Mouse (Mus musculus) kidney, embryonic 15.5 days (tissue): ENCODE data around the gene Smad9. TPM values are rescaled to one million over a fixed set of nuclear protein-coding genes. Genes with fewer than 3 reads are reported as not detected.

Experiments
- ATAC-seq: fragments of 200-750 bp; cut with Nextera tagmentation; replicated peaks from 2 replicates; pipeline ENCODE4 v1.8.0; 2017; ENCODE audit warnings: moderate TSS enrichment; ENCODE audit not compliant: low FRiP score
- H3K27ac ChIP-seq: fragments of 300-500 bp; sonication (generic); 2 replicates; pipeline ENCODE4 v1.5.1; 2015; ENCODE audit warnings: mild to moderate bottlenecking, inconsistent platforms
- H3K27me3 ChIP-seq: fragments of 300-500 bp; sonication (generic); 2 replicates; pipeline ENCODE4 v1.6.1; 2015; ENCODE audit warnings: inconsistent platforms
- H3K36me3 ChIP-seq: fragments of 300-500 bp; sonication (generic); 2 replicates; pipeline ENCODE4 v1.6.1; 2015; ENCODE audit warnings: inconsistent platforms
- H3K4me1 ChIP-seq: fragments of 300-500 bp; sonication (generic); 2 replicates; pipeline ENCODE4 v1.6.1; 2015; ENCODE audit warnings: inconsistent platforms
- H3K4me2 ChIP-seq: fragments of 300-500 bp; sonication (generic); 2 replicates; pipeline ENCODE4 v1.6.1; 2015; ENCODE audit warnings: moderate library complexity, mild to moderate bottlenecking, inconsistent platforms
- H3K4me3 ChIP-seq: fragments of 300-500 bp; sonication (generic); replicated peaks from 2 replicates; pipeline ENCODE4 v1.5.1; 2015; ENCODE audit warnings: mild to moderate bottlenecking, inconsistent platforms
- H3K9ac ChIP-seq: fragments of 300-500 bp; sonication (generic); 2 replicates; pipeline ENCODE4 v1.6.1; 2015; ENCODE audit warnings: mild to moderate bottlenecking, inconsistent platforms
- H3K9me3 ChIP-seq: fragments of 300-500 bp; sonication (generic); replicated peaks from 2 replicates; pipeline ENCODE4 v1.6.1; 2016; ENCODE audit warnings: inconsistent platforms
- WGBS: fragments of 180-500 bp; shearing (Covaris S2); methylation state at CpG from one replicate; pipeline ENCODE4 v1.1.7; 2015; ENCODE audit warnings: mixed read lengths; 5-methylcytosine and 5-hydroxymethylcytosine counted together
- polyA plus RNA-seq: library from polyadenylated mRNA; unstranded; fragments of >200 nt; fragmentation: Nextera tagmentation; extraction: Ambion mirVana; gene quantifications from 2 replicates; pipeline ENCODE4 v1.2.1, GENCODE M21; 2015

Smad9 gene
- polyA plus RNA-seq, 1 experiment from 2014 or later, result 1.5 TPM

- WGBS, result under 1% methylated on average over 67 of the region's 84 CpGs
Measured at GRCm38 (mm10) chr3:54734411-54735246, 20.8 kb upstream of the Smad9 start.

DNA sequence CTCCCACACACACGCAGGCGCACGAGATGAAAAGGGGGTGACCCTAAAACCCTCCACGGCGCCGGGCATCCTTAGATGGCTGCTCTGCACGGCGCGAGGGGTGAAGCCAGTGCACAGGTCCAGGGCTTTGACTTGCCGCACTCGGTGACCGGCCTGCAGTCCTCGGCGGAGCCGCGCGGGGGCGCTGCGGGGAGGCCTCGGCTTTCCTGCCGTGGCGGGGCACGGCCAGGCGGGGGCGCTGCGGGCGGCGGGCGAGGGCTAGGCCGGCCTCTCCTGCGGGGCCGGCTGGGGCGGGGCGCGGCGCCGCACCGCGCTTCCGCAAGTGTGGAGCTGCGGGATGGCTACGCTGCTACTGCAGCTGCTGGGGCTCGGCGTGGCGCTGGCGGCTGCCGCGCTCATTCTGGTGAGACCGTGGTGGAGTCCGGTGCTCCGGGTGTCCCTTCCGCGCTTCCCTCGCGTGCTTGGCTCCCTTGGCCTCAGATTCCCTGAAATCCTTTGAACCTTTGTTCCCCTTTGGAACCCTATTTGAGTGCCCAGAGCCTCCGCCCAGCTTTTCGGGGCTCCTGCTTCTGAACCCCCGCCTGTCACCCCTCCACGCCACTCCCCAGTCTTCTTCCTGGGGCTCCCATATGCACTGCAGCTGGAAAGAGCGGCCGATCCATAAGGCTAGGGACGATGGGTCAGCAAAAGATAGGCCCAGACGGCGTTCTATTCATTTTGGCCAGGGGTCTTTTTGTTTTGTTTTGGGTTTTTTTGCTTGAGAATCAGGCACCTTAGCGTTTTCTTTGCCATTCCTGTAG is 19.9 kb upstream of the Smad9 start, which contains the start of the genes Exosc8 and Alg5:
Gene Exosc8 (minus strand): TSS at position 147 of the 800 bp plus-strand sequence.
Gene Alg5 (plus strand): TSS at position 293 of the 800 bp plus-strand sequence.
- Histone ChIP-seq H3K4me1 (peaks cover 31% of the 10 kb centered on the region), H3K27ac (peak within 1 kb of the TSS; percentile 99), H3K36me3 (peaks cover 54% of the 10 kb centered on the region), H3K4me2 (peak within 1 kb of the TSS; percentile 79), H3K27me3 (no peaks in the 10 kb centered on the region), H3K9ac (peak within 1 kb of the TSS; percentile 90), H3K9me3 (no peaks in the 10 kb centered on the region), H3K4me3 (peak within 1 kb of the TSS; percentile 67)
- ATAC-seq, result peak; percentile 89
- under 1% methylated on average over 60 of the region's 65 CpGs for WGBS

More at GRCm38 (mm10) chr3:54734411-54735246, 20.8 kb upstream of the Smad9 start:
- ATAC-seq, result peak; percentile 95
- Histone ChIP-seq H3K9me3 (no peaks in the 10 kb centered on the region), H3K9ac (peak overlapping the region; percentile 90), H3K4me2 (peak overlapping the region; percentile 79), H3K4me3 (peak overlapping the region; percentile 67), H3K27ac (peak overlapping the region; percentile 99), H3K4me1 (peaks cover 31% of the 10 kb centered on the region), H3K36me3 (peaks cover 57% of the 10 kb centered on the region), H3K27me3 (no peaks in the 10 kb centered on the region)

GRCm38 (mm10) chr3:54736101-54736927 is 19.1 kb upstream of the Smad9 start:
- H3K9ac ChIP-seq, result peak overlapping the region; percentile 90
- peak overlapping the region; percentile 79 for H3K4me2 ChIP-seq
- peaks cover 31% of the 10 kb centered on the region for H3K4me1 ChIP-seq
- peak overlapping the region; percentile 99 for H3K27ac ChIP-seq
- no peaks in the 10 kb centered on the region for H3K9me3 ChIP-seq
- no peaks in the 10 kb centered on the region for H3K27me3 ChIP-seq
- H3K4me3 ChIP-seq, result peak overlapping the region; percentile 67
- no peak; the same call in 1 of the 2 replicates for ATAC-seq
- WGBS, result 53% methylated on average over 18 of the region's 18 CpGs
- peaks cover 54% of the 10 kb centered on the region for H3K36me3 ChIP-seq

- Histone ChIP-seq H3K4me3 (no peak overlapping the region), H3K36me3 (peaks cover 56% of the 10 kb centered on the region), H3K27me3 (no peaks in the 10 kb centered on the region), H3K27ac (no peak overlapping the region), H3K4me2 (no peak overlapping the region), H3K4me1 (peaks cover 23% of the 10 kb centered on the region), H3K9ac (no peak overlapping the region), H3K9me3 (no peaks in the 10 kb centered on the region)
- no peak for ATAC-seq
- WGBS, result 91% methylated on average over 8 of the region's 8 CpGs
Measured at GRCm38 (mm10) chr3:54737317-54737716, 18.1 kb upstream of the Smad9 start.

- Histone ChIP-seq H3K4me2 (no peak overlapping the region), H3K4me1 (no peaks in the 10 kb centered on the region), H3K27me3 (no peaks in the 10 kb centered on the region), H3K9ac (no peak overlapping the region), H3K27ac (no peak overlapping the region), H3K9me3 (no peaks in the 10 kb centered on the region), H3K36me3 (peaks cover 91% of the 10 kb centered on the region), H3K4me3 (no peak overlapping the region)
- ATAC-seq, result no peak
- 94% methylated on average over 11 of the region's 11 CpGs for WGBS
Measured at GRCm38 (mm10) chr3:54741965-54742364, 13.4 kb upstream of the Smad9 start.

GRCm38 (mm10) chr3:54745799-54746198 is 9.6 kb upstream of the Smad9 start:
- no peak overlapping the region for H3K9ac ChIP-seq
- H3K9me3 ChIP-seq, result no peaks in the 10 kb centered on the region
- no peaks in the 10 kb centered on the region for H3K4me1 ChIP-seq
- ATAC-seq, result no peak
- H3K36me3 ChIP-seq, result peaks cover 99% of the 10 kb centered on the region
- H3K4me3 ChIP-seq, result no peak overlapping the region
- no peak overlapping the region for H3K27ac ChIP-seq
- no peak overlapping the region for H3K4me2 ChIP-seq
- WGBS, result 68% methylated on average over 5 of the region's 5 CpGs
- no peaks in the 10 kb centered on the region for H3K27me3 ChIP-seq

- Histone ChIP-seq H3K27ac (no peak overlapping the region), H3K27me3 (peaks cover 3% of the 10 kb centered on the region; the same call in 1 of the 2 replicates), H3K9ac (no peak overlapping the region), H3K4me1 (peaks cover 30% of the 10 kb centered on the region), H3K9me3 (no peaks in the 10 kb centered on the region), H3K4me3 (no peak overlapping the region), H3K36me3 (peaks cover 32% of the 10 kb centered on the region), H3K4me2 (no peak overlapping the region)
- ATAC-seq, result no peak
- 68% methylated on average over 4 of the region's 4 CpGs for WGBS
Measured at GRCm38 (mm10) chr3:54753411-54753810, 2.0 kb upstream of the Smad9 start.

GRCm38 (mm10) chr3:54756058-54756457 is 676 bp downstream of the Smad9 start:
- Histone ChIP-seq H3K9ac (peak overlapping the region; percentile 67), H3K4me1 (peaks cover 35% of the 10 kb centered on the region), H3K36me3 (peaks cover 6% of the 10 kb centered on the region), H3K9me3 (no peaks in the 10 kb centered on the region), H3K27ac (peak overlapping the region; percentile 91), H3K4me3 (peak overlapping the region; percentile 77), H3K27me3 (peaks cover 3% of the 10 kb centered on the region; the same call in 1 of the 2 replicates), H3K4me2 (peak overlapping the region; percentile 100)
- 0 out of 2 replicates have a peak, but pooled peaks have one; percentile 59 for ATAC-seq
- 0% methylated on average over 11 of the region's 11 CpGs for WGBS

DNA sequence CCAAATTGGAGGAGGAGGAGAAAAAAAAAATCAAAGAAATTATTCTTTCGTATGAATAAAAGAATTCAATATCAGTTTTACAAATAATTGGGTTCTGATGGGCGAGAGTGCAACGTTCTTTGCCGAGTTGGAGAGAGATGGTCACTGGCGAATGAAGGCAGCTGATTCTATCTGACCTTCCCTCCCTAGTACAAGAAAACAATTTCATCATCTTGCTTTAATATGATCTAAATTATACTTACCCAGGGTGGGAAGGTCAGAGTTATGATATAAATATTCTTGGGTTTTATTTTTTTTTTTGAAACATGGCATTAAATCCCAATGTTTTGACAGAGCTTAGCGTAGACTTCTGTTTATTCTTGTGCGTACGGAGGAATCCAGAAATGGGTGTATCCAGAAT is 2.1 kb downstream of the Smad9 start:
- peak overlapping the region; percentile 100; the same call in 1 of the 2 replicates for H3K4me2 ChIP-seq
- no peak overlapping the region for H3K4me3 ChIP-seq
- peaks cover 3% of the 10 kb centered on the region; the same call in 1 of the 2 replicates for H3K27me3 ChIP-seq
- H3K27ac ChIP-seq, result no peak overlapping the region
- WGBS, result 70% methylated on average over 8 of the region's 8 CpGs
- no peak overlapping the region for H3K9ac ChIP-seq
- H3K36me3 ChIP-seq, result no peaks in the 10 kb centered on the region
- no peaks in the 10 kb centered on the region for H3K9me3 ChIP-seq
- peaks cover 37% of the 10 kb centered on the region for H3K4me1 ChIP-seq
- no peak for ATAC-seq

DNA sequence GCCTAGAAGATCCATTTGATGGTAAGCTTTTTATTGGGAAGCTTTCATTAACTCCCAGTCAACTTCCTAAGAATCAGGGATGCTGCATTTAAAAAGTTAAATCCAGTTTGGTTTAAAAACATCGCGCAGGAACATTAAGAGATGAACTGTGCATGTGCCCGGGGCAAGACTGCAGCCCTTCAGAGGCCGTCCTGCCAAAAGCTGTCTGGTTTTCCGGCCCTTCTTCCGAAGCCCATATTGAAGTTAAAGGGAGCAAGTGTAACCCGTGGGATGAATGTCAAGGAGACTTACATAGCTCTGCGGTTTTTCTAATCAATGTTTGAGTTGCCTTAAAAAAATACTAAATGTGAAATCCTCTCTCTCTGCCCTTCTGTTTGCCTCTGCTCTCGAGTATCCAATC is 3.8 kb downstream of the Smad9 start:
- Histone ChIP-seq H3K4me2 (no peak overlapping the region), H3K9me3 (no peaks in the 10 kb centered on the region), H3K4me1 (peaks cover 40% of the 10 kb centered on the region), H3K9ac (no peak overlapping the region), H3K27ac (no peak overlapping the region), H3K36me3 (no peaks in the 10 kb centered on the region), H3K27me3 (peaks cover 3% of the 10 kb centered on the region; the same call in 1 of the 2 replicates), H3K4me3 (no peak overlapping the region)
- WGBS, result 71% methylated on average over 9 of the region's 9 CpGs
- ATAC-seq, result no peak
